Mouse (Mus musculus) limb, embryonic 12.5 days (tissue): ENCODE measurements around the gene Acoxl. TPM values are rescaled to one million over a fixed set of nuclear protein-coding genes. Genes with fewer than 3 reads are reported as not detected.

Source experiments
- ATAC-seq: fragments of 200-750 bp; cut with Nextera tagmentation; 2 replicates; pipeline ENCODE4 v1.8.0; 2017; ENCODE audit warnings: low read depth, moderate TSS enrichment; ENCODE audit not compliant: insufficient number of reproducible peaks, insufficient read depth, low FRiP score, low TSS enrichment
- H3K27ac ChIP-seq: fragments of 300-500 bp; sonication (generic); 2 replicates; pipeline ENCODE4 v1.5.1; 2016; ENCODE audit warnings: mild to moderate bottlenecking, moderate library complexity
- H3K27me3 ChIP-seq: fragments of 300-500 bp; sonication (generic); 2 replicates; pipeline ENCODE4 v1.6.1; 2016; ENCODE audit warnings: mild to moderate bottlenecking, moderate library complexity
- H3K36me3 ChIP-seq: fragments of 300-500 bp; sonication (generic); 2 replicates; pipeline ENCODE4 v1.6.1; 2016; ENCODE audit warnings: mild to moderate bottlenecking, moderate library complexity
- H3K4me1 ChIP-seq: fragments of 300-500 bp; sonication (generic); replicated peaks from 2 replicates; pipeline ENCODE4 v1.6.1; 2016
- H3K4me2 ChIP-seq: fragments of 300-500 bp; sonication (generic); 2 replicates; pipeline ENCODE4 v1.6.1; 2016; ENCODE audit warnings: mild to moderate bottlenecking, moderate library complexity
- H3K4me3 ChIP-seq: fragments of 300-500 bp; sonication (generic); replicated peaks from 2 replicates; pipeline ENCODE4 v1.5.1; 2016; ENCODE audit warnings: mild to moderate bottlenecking
- H3K9ac ChIP-seq: fragments of 300-500 bp; sonication (generic); replicated peaks from 2 replicates; pipeline ENCODE4 v1.6.1; 2016; ENCODE audit warnings: mild to moderate bottlenecking, moderate library complexity
- H3K9me3 ChIP-seq: fragments of 300-500 bp; sonication (generic); 2 replicates; pipeline ENCODE4 v1.6.1; 2016; ENCODE audit warnings: mild to moderate bottlenecking, moderate library complexity
- WGBS: fragments of 180-500 bp; shearing (Covaris S2); methylation state at CpG from one replicate; pipeline ENCODE4 v1.1.7; 2016; 5-methylcytosine and 5-hydroxymethylcytosine counted together
- polyA plus RNA-seq: library from polyadenylated mRNA; unstranded; fragments of >200 nt; fragmentation: Nextera tagmentation; extraction: Ambion mirVana; gene quantifications from 2 replicates; pipeline ENCODE4 v1.2.1, GENCODE M21; 2016

Acoxl gene
- polyA plus RNA-seq, 1 experiment from 2014 or later: 0.16 TPM

- WGBS: 35% methylated on average over 2 of the region's 2 CpGs
- Histone ChIP-seq H3K9ac (no peak overlapping the region), H3K4me3 (no peak overlapping the region), H3K27me3 (no peaks in the 10 kb centered on the region), H3K9me3 (no peaks in the 10 kb centered on the region), H3K36me3 (no peaks in the 10 kb centered on the region), H3K4me2 (no peak overlapping the region), H3K27ac (no peak overlapping the region), H3K4me1 (peaks cover 4% of the 10 kb centered on the region; the same call in 1 of the 2 replicates)
- no peak for ATAC-seq
These were observed 122.5 kb downstream of the Acoxl start for GRCm38 (mm10) chr2:127961154-127961553.

GRCm38 (mm10) chr2:127961802-127962433 is 123.2 kb downstream of the Acoxl start:
- Histone ChIP-seq H3K9ac (no peak overlapping the region), H3K4me2 (no peak overlapping the region), H3K27me3 (no peaks in the 10 kb centered on the region), H3K4me1 (peaks cover 4% of the 10 kb centered on the region; the same call in 1 of the 2 replicates), H3K9me3 (no peaks in the 10 kb centered on the region), H3K36me3 (no peaks in the 10 kb centered on the region), H3K27ac (no peak overlapping the region), H3K4me3 (no peak overlapping the region)
- no peak for ATAC-seq
- 70% methylated on average over 4 of the region's 4 CpGs for WGBS

- no peaks in the 10 kb centered on the region for H3K9me3 ChIP-seq
- H3K4me3 ChIP-seq: no peak overlapping the region
- WGBS: 92% methylated on average over 2 of the region's 2 CpGs
- H3K27me3 ChIP-seq: no peaks in the 10 kb centered on the region
- no peak overlapping the region for H3K4me2 ChIP-seq
- no peak overlapping the region for H3K9ac ChIP-seq
- ATAC-seq: no peak
- no peaks in the 10 kb centered on the region for H3K36me3 ChIP-seq
- H3K4me1 ChIP-seq: no peaks in the 10 kb centered on the region
- no peak overlapping the region for H3K27ac ChIP-seq
These were observed 130.3 kb downstream of the Acoxl start for GRCm38 (mm10) chr2:127968944-127969343.

GRCm38 (mm10) chr2:127976276-127976675 is 137.6 kb downstream of the Acoxl start:
- Histone ChIP-seq H3K4me3 (no peak overlapping the region), H3K9ac (no peak overlapping the region), H3K9me3 (no peaks in the 10 kb centered on the region), H3K27me3 (no peaks in the 10 kb centered on the region), H3K4me1 (peaks cover 10% of the 10 kb centered on the region), H3K4me2 (no peak overlapping the region), H3K36me3 (no peaks in the 10 kb centered on the region), H3K27ac (no peak overlapping the region)
- WGBS: 93% methylated on average over 1 of the region's 1 CpGs
- no peak for ATAC-seq

DNA sequence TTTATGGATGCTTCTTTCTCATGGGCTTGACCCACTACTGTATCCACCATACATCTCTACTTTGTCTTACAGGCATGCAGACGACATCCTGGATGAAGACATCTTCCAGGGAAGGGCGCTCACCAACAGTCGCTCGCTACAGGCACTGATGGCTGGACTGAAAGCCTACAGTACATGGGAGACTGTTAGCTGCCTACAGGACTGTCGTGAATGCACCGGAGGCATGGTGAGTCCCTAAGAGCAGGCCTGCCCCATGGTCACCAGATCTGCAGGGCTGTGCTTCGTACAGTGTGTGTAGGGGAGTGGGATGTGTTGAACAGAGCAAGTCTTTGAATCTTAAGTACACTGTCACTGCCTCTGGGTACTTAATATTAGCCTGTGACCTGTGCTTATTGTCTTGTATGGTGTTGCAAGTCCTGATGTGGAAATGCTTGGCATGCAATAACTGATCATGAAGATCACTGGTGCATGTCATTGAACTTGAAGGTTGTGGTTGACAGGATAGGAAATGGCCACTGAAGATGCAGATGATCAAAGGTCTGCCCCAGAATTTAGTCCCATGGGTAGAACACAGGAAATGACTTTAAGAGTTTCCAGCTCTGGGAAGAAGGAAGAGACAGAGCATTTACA is 140.0 kb downstream of the Acoxl start:
- H3K27ac ChIP-seq: no peak overlapping the region
- no peak overlapping the region for H3K4me3 ChIP-seq
- no peaks in the 10 kb centered on the region for H3K36me3 ChIP-seq
- H3K4me2 ChIP-seq: no peak overlapping the region
- H3K4me1 ChIP-seq: peaks cover 10% of the 10 kb centered on the region
- 87% methylated on average over 7 of the region's 7 CpGs for WGBS
- no peaks in the 10 kb centered on the region for H3K9me3 ChIP-seq
- H3K9ac ChIP-seq: no peak overlapping the region
- H3K27me3 ChIP-seq: no peaks in the 10 kb centered on the region
- no peak for ATAC-seq

DNA sequence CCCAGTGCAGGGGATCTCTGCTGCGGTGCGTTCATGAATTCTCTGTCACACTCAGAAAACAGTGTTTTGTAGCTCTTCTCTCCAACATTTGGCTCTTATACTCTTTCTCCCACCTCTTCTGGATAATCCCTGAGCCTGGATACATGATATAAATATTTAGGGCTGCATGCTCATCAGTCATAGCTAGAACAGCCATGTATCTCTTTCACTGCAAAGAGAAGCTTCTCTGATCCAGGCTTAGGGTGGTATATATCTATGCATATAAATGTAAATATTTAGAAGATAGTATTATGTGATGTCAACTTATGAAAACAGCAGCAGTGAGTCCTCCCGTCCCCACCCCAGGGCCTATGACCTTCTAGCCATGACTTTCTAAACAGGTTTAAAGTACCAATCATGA is 143.9 kb downstream of the Acoxl start:
- no peaks in the 10 kb centered on the region for H3K27me3 ChIP-seq
- H3K9ac ChIP-seq: no peak overlapping the region
- no peaks in the 10 kb centered on the region for H3K4me1 ChIP-seq
- H3K36me3 ChIP-seq: no peaks in the 10 kb centered on the region
- ATAC-seq: no peak
- H3K27ac ChIP-seq: no peak overlapping the region
- H3K4me2 ChIP-seq: no peak overlapping the region
- 96% methylated on average over 3 of the region's 3 CpGs for WGBS
- no peaks in the 10 kb centered on the region for H3K9me3 ChIP-seq
- H3K4me3 ChIP-seq: no peak overlapping the region

DNA sequence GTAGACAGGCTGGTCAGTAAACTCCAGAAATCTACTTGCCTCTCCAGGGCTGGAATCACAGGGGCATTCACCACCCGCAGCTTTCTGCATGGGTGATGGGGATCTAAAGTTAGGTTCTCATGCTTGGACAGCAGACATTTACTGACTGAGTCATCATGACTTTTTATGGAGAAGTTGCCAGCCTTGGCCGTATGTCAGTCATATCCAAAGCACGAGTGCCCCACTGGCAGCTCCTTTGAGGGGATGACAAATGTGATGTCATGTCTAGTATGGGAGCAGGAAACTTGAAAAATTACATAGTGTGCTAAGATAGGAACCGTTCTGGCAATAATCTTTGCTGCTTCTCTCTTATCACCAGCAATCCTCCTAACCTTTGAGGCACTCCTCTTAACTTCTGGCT is 144.6 kb downstream of the Acoxl start:
- no peaks in the 10 kb centered on the region for H3K27me3 ChIP-seq
- no peaks in the 10 kb centered on the region for H3K36me3 ChIP-seq
- H3K9ac ChIP-seq: no peak overlapping the region
- no peak overlapping the region for H3K4me3 ChIP-seq
- H3K4me1 ChIP-seq: no peaks in the 10 kb centered on the region
- no peak overlapping the region for H3K4me2 ChIP-seq
- no peak for ATAC-seq
- WGBS: 79% methylated on average over 4 of the region's 4 CpGs
- no peaks in the 10 kb centered on the region for H3K9me3 ChIP-seq
- H3K27ac ChIP-seq: no peak overlapping the region

GRCm38 (mm10) chr2:127983981-127984380 is 145.3 kb downstream of the Acoxl start:
- no peak overlapping the region for H3K4me3 ChIP-seq
- H3K27me3 ChIP-seq: no peaks in the 10 kb centered on the region
- H3K9ac ChIP-seq: no peak overlapping the region
- no peak for ATAC-seq
- no peak overlapping the region for H3K27ac ChIP-seq
- H3K36me3 ChIP-seq: no peaks in the 10 kb centered on the region
- 97% methylated on average over 1 of the region's 1 CpGs for WGBS
- H3K4me2 ChIP-seq: no peak overlapping the region
- H3K9me3 ChIP-seq: no peaks in the 10 kb centered on the region
- no peaks in the 10 kb centered on the region for H3K4me1 ChIP-seq

DNA sequence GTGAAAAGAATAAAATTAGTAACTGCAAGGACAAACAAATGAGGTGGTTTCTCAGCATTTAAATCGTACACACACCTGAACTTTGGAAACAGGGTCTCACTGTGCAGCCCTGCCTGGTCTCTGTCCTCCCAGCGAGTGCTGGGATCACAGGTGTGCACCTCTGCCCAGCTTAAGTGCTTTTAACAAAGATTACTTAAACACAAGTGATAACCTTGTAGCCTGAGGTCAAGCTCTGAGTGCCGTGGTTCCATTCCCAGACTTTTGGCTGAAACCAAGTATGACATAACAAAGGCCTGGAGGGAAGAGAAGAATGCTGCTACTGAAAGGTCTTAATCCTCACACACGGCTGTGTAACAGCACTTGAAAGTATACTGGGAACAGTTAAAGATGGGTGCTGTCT is 149.0 kb downstream of the Acoxl start:
- Histone ChIP-seq H3K27ac (no peak overlapping the region), H3K9me3 (no peaks in the 10 kb centered on the region), H3K4me2 (no peak overlapping the region), H3K27me3 (no peaks in the 10 kb centered on the region), H3K36me3 (no peaks in the 10 kb centered on the region), H3K4me1 (no peaks in the 10 kb centered on the region), H3K4me3 (no peak overlapping the region), H3K9ac (no peak overlapping the region)
- no peak for ATAC-seq
- WGBS: 30% methylated on average over 4 of the region's 4 CpGs

- 61% methylated on average over 6 of the region's 6 CpGs for WGBS
- Histone ChIP-seq H3K27me3 (no peaks in the 10 kb centered on the region), H3K4me2 (no peak overlapping the region), H3K36me3 (no peaks in the 10 kb centered on the region), H3K27ac (no peak overlapping the region), H3K4me1 (no peaks in the 10 kb centered on the region), H3K4me3 (no peak overlapping the region), H3K9ac (no peak overlapping the region), H3K9me3 (no peaks in the 10 kb centered on the region)
- ATAC-seq: no peak
These were observed 152.3 kb downstream of the Acoxl start for GRCm38 (mm10) chr2:127990856-127991479.

DNA sequence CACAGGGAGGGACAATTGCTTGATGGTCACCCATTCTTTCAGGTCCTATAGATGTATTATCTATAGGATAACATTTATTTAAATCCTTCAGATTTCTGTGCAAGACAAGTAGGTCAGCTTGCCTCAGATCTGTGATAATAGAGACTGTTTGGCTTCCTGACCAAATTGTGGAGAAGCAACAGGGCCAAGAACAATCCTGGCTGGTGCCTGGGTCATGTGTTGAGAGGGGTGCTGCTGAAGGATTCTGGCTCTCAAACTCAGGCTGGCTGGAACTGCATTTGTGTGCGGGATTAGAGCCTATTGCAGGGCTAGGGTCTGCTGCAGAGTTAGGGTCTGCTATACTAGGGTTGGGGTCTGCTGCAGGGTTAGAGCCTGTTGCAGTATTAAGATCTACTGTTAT is 153.0 kb downstream of the Acoxl start:
- H3K9ac ChIP-seq: no peak overlapping the region
- no peak overlapping the region for H3K4me3 ChIP-seq
- H3K36me3 ChIP-seq: no peaks in the 10 kb centered on the region
- ATAC-seq: no peak
- no peak overlapping the region for H3K27ac ChIP-seq
- H3K9me3 ChIP-seq: no peaks in the 10 kb centered on the region
- no peak overlapping the region for H3K4me2 ChIP-seq
- no peaks in the 10 kb centered on the region for H3K4me1 ChIP-seq
- 92% methylated on average over 1 of the region's 1 CpGs for WGBS
- H3K27me3 ChIP-seq: no peaks in the 10 kb centered on the region
